Mouse (Mus musculus): ENCODE results near the gene Rab14.

DNA sequence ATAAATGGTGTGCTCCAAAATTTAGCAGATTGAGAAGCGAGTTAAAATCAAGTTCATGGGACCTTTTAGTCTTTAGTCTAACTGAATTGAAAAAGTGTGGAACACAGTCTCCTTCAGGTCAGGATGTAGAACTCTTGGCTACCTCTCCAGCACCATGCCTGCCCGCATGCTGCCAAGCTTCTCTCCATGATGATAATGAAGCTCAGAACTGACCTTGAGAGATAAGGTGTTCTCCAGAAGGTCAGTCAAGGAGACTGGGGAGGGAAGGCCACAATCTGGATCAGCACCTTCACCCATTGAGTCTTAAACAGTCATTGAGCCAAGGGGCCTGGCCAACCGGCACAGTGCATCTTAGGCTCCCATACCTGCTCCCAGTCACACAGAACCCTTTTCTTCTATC is 5.8 kb upstream of the Rab14 start:
- TF ChIP-seq CTCF (IDR thresholded peaks at IDR 0.05) (no peak), EP300 (IDR thresholded peaks at IDR 0.05) (no peak)

All from lung, postnatal 0 days (tissue).